Mouse (Mus musculus) liver, embryonic 14.5 days (tissue): ENCODE data around the gene Ptprt. TPM values are rescaled to one million over a fixed set of nuclear protein-coding genes. Genes with fewer than 3 reads are reported as not detected.

ENCODE experiments used
- ATAC-seq: fragments of 200-750 bp; cut with Nextera tagmentation; 2 replicates; pipeline ENCODE4 v1.8.0; 2017; ENCODE audit warnings: moderate number of reproducible peaks, mild to moderate bottlenecking, moderate library complexity; ENCODE audit not compliant: insufficient read depth
- DNase-seq, 3 experiments: peaks; one replicate each; pipeline ENCODE4 v3.0.0-alpha.2; 2012 to 2013; ENCODE audit warnings: low read depth in 3 of 3, low spot score in 3 of 3
- H3K27ac ChIP-seq: fragments of 300-500 bp; sonication (generic); 2 replicates; pipeline ENCODE4 v1.5.1; 2014; ENCODE audit warnings: moderate library complexity, mild to moderate bottlenecking, control low read depth, inconsistent platforms
- H3K27me3 ChIP-seq: fragments of 300-500 bp; sonication (generic); 2 replicates; pipeline ENCODE4 v1.6.1; 2014; ENCODE audit warnings: mild to moderate bottlenecking, low read length, moderate library complexity; ENCODE audit not compliant: control insufficient read depth, insufficient read depth
- H3K36me3 ChIP-seq: fragments of 300-500 bp; sonication (generic); replicated peaks from 2 replicates; pipeline ENCODE4 v1.6.1; 2014; ENCODE audit warnings: low read depth; ENCODE audit not compliant: control insufficient read depth, insufficient read depth
- H3K4me1 ChIP-seq, 2 experiments: fragments of 200-500 bp in 1 of 2; fragments of 300-500 bp in 1 of 2; sonication (generic) in 1 of 2; replicated peaks; 2 replicates each; pipeline ENCODE4 v1.6.1; 2012 to 2014; ENCODE audit warnings: antibody characterized with exemption in 1 of 2, inconsistent platforms in 1 of 2, low read length in 1 of 2; ENCODE audit not compliant: control insufficient read depth in 2 of 2, insufficient read depth in 2 of 2
- H3K4me2 ChIP-seq: fragments of 300-500 bp; sonication (generic); 2 replicates; pipeline ENCODE4 v1.6.1; 2014; ENCODE audit warnings: low read depth, mild to moderate bottlenecking, control low read depth, moderate library complexity
- H3K4me3 ChIP-seq, 2 experiments: fragments of 200-500 bp in 1 of 2; fragments of 300-500 bp in 1 of 2; sonication (generic) in 1 of 2; 2 replicates each; pipeline ENCODE4 v1.5.1; 2012 to 2014; ENCODE audit warnings: low read depth in 2 of 2, low read length in 2 of 2, mild to moderate bottlenecking in 2 of 2, control low read depth in 1 of 2, inconsistent platforms in 1 of 2, moderate library complexity in 1 of 2; ENCODE audit not compliant: insufficient read depth in 1 of 2
- H3K9ac ChIP-seq: fragments of 300-500 bp; sonication (generic); replicated peaks from 2 replicates; pipeline ENCODE4 v1.6.1; 2014; ENCODE audit warnings: mild to moderate bottlenecking, control low read depth, moderate library complexity
- H3K9me3 ChIP-seq: fragments of 300-500 bp; sonication (generic); 2 replicates; pipeline ENCODE4 v1.6.1; 2016; ENCODE audit warnings: low read length, mixed read lengths; ENCODE audit not compliant: control insufficient read depth
- CTCF ChIP-seq: IDR thresholded peaks from 2 replicates; pipeline ENCODE4 v1.5.1; 2016; ENCODE audit warnings: antibody characterized with exemption, low read depth, control low read depth
- EP300 ChIP-seq: IDR thresholded peaks from 2 replicates; pipeline ENCODE4 v1.6.1; 2016; ENCODE audit warnings: antibody characterized with exemption, low read depth
- WGBS: fragments of 180-500 bp; shearing (Covaris S2); extraction: QIAGEN DNeasy Blood & Tissue Kit; methylation state at CpG from one replicate; pipeline ENCODE4 v1.1.7; 2014; ENCODE audit not compliant: insufficient replicate concordance; 5-methylcytosine and 5-hydroxymethylcytosine counted together
- polyA plus RNA-seq, 2 experiments: library from polyadenylated mRNA; depleted of rRNA in 1 of 2; stranded (reverse) in 1 of 2; unstranded in 1 of 2; fragments of >200 nt; fragmentation: Nextera tagmentation in 1 of 2; extraction: Ambion mirVana in 1 of 2; gene quantifications; 2 replicates each; pipeline versions ENCODE4 v1.2.1 to v1.2.3; 2012 to 2014

Gene Ptprt
- polyA plus RNA-seq, 2 experiments: 0.07 TPM; not detected in 1

DNA sequence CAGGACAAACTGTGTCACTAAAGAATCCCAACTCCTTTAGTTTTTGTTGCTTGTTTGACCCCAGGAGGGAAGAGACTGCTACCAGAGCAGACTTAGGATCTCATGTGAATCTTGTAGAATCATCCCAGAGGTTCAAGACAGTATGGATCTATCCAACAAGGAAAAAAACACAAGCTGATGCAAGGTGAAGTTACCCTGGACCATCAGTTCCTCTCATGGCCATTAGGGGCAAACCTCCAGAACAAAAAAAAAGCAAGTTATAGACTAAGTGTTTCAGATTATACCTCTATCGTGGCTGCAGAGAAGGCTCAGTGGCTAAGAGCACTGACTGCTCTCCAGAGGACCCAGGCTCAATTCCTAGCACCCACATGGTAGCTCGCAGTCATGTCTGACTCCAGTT, 88.1 kb downstream of the Ptprt start:
- H3K9ac ChIP-seq: no peak overlapping the region
- no peaks in the 10 kb centered on the region for H3K36me3 ChIP-seq
- H3K4me3 ChIP-seq: no peak overlapping the region
- H3K4me2 ChIP-seq: no peak overlapping the region
- H3K27me3 ChIP-seq: no peaks in the 10 kb centered on the region
- DNase-seq (no peak), ATAC-seq (no peak)
- H3K27ac ChIP-seq: no peak overlapping the region
- TF ChIP-seq EP300: no peak
- no peak for TF ChIP-seq CTCF
- 48% methylated on average over 2 of the region's 2 CpGs for WGBS
- no peaks in the 10 kb centered on the region for H3K9me3 ChIP-seq
- no peaks in the 10 kb centered on the region for H3K4me1 ChIP-seq

DNA sequence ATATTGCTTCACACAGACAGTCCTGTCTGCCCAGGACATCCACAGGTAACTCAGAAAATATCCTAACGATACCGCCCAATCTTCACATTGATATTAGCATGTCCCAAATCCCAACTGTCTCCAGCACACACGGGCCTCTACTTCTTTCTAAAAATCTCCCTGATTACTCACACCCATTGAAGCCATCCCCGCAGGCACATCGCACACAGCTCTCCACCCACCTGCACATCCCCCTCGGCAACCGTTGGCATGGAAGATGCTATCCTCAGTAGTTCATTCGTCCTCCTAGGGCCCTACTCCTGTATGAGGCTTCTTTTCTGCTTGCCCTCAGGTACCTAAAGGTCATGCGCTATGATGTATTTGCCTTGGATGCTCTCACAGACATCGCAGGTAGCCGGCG, 89.9 kb downstream of the Ptprt start:
- no peak for DNase-seq
- no peak for ATAC-seq
- no peak overlapping the region for H3K9ac ChIP-seq
- no peak for TF ChIP-seq CTCF
- no peak for TF ChIP-seq EP300
- H3K4me1 ChIP-seq: no peaks in the 10 kb centered on the region
- no peaks in the 10 kb centered on the region for H3K36me3 ChIP-seq
- 70% methylated on average over 12 of the region's 12 CpGs for WGBS
- H3K27me3 ChIP-seq: no peaks in the 10 kb centered on the region
- H3K4me3 ChIP-seq: no peak overlapping the region
- no peaks in the 10 kb centered on the region for H3K9me3 ChIP-seq
- no peak overlapping the region for H3K27ac ChIP-seq
- H3K4me2 ChIP-seq: no peak overlapping the region

DNA sequence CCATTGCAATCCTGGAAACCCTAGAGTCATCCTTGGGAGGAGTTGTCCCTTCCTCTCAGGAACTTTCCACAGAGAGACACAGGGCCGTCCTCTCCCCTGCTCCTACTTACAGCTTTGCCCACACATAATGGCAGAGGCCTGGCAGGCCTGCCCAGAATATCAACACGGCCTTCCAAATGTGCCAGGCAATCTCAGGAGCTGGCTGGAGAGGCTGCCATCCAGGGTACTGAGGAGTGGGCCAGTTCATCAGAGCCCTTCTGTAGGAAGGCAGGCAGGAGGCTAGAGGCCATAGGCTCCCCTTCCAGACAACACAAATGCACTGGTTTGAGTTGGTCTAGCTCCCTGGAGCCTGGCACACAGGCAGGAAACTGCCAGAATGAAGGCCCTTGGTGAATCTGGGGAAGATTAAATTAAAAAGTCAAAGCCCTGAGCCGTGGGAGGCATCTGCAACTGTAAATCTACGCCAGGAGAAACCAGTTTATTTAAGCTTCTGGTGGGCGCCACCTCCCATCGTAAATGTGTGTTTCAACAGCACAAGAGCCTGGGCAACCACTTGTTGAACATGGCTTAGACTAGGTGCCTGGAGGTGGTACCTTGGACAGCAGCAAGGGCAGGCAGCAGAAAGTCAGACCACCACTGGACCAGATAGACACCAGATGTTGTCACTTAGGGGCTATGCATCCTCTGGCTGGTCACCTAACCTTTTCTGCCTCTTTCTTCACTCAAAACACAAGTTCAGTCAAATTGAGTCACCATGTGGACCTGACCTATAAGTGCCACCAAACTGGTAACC, 92.4 kb downstream of the Ptprt start:
- H3K9me3 ChIP-seq: no peaks in the 10 kb centered on the region
- ATAC-seq (no peak), DNase-seq (no peak)
- no peaks in the 10 kb centered on the region for H3K27me3 ChIP-seq
- no peak overlapping the region for H3K9ac ChIP-seq
- H3K36me3 ChIP-seq: no peaks in the 10 kb centered on the region
- H3K4me2 ChIP-seq: no peak overlapping the region
- 43% methylated on average over 6 of the region's 6 CpGs for WGBS
- H3K4me3 ChIP-seq: no peak overlapping the region
- H3K4me1 ChIP-seq: no peaks in the 10 kb centered on the region
- H3K27ac ChIP-seq: no peak overlapping the region
- TF ChIP-seq EP300: no peak
- no peak for TF ChIP-seq CTCF

DNA sequence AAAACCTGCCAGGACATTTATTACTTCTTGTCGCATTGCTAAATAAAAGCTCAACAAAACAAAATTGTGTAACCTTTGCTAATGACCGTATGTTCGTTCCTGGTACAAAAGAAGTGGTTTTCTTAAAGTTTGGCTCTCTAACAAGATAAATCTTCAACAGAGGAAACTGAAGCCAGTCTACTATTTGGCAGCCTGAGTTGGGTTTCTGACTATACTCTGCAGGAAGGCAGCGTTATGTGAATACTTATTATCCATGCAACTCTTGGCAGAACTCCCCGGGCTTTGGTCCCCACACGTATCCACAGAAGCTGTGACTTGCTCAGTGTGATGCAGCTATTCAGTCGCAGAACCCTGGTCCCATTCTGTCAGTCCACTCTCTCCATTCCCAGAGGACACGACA, 112.6 kb downstream of the Ptprt start:
- Histone ChIP-seq H3K9me3 (no peaks in the 10 kb centered on the region), H3K4me3 (no peak overlapping the region), H3K27ac (no peak overlapping the region), H3K4me1 (no peaks in the 10 kb centered on the region), H3K36me3 (no peaks in the 10 kb centered on the region), H3K9ac (no peak overlapping the region), H3K4me2 (no peak overlapping the region), H3K27me3 (no peaks in the 10 kb centered on the region)
- ATAC-seq (no peak), DNase-seq (no peak)
- WGBS: 66% methylated on average over 8 of the region's 8 CpGs
- TF ChIP-seq CTCF: no peak
- TF ChIP-seq EP300: no peak

- no peak for TF ChIP-seq EP300
- TF ChIP-seq CTCF: no peak
- DNase-seq (no peak), ATAC-seq (no peak)
- H3K36me3 ChIP-seq: no peaks in the 10 kb centered on the region
- no peak overlapping the region for H3K4me3 ChIP-seq
- H3K4me1 ChIP-seq: no peaks in the 10 kb centered on the region
- no peaks in the 10 kb centered on the region for H3K27me3 ChIP-seq
- H3K9me3 ChIP-seq: no peaks in the 10 kb centered on the region; the same call in 1 of the 2 replicates
- no peak overlapping the region for H3K9ac ChIP-seq
- no peak overlapping the region for H3K4me2 ChIP-seq
- no peak overlapping the region for H3K27ac ChIP-seq
- WGBS: 48% methylated on average over 7 of the region's 7 CpGs
These were observed 129.3 kb downstream of the Ptprt start for GRCm38 (mm10) chr2:162531638-162532037.
